Mouse (Mus musculus) liver, embryonic 11.5 days (tissue): ENCODE results near the gene Ccdc124. TPM values are rescaled to one million over a fixed set of nuclear protein-coding genes. Genes with fewer than 3 reads are reported as not detected.

Experiments used
- ATAC-seq: fragments of 200-750 bp; cut with Nextera tagmentation; replicated peaks from 2 replicates; pipeline ENCODE4 v1.8.0; 2017; ENCODE audit warnings: moderate number of reproducible peaks, mild to moderate bottlenecking, moderate TSS enrichment, moderate library complexity; ENCODE audit not compliant: low FRiP score
- DNase-seq: peaks from one replicate; pipeline ENCODE4 v3.0.0-alpha.2; 2017; ENCODE audit warnings: low spot score
- H3K27ac ChIP-seq: fragments of 300-500 bp; sonication (generic); 2 replicates; pipeline ENCODE4 v1.5.1; 2014; ENCODE audit warnings: mild to moderate bottlenecking, low read depth, low read length, control low read depth
- H3K27me3 ChIP-seq: fragments of 300-500 bp; sonication (generic); replicated peaks from 2 replicates; pipeline ENCODE4 v1.6.1; 2014; ENCODE audit warnings: low read length, mixed read lengths; ENCODE audit not compliant: control insufficient read depth, insufficient read depth
- H3K36me3 ChIP-seq: fragments of 300-500 bp; sonication (generic); 2 replicates; pipeline ENCODE4 v1.6.1; 2014; ENCODE audit warnings: mild to moderate bottlenecking, low read length, moderate library complexity, mixed read lengths; ENCODE audit not compliant: control insufficient read depth, insufficient read depth
- H3K4me1 ChIP-seq: fragments of 300-500 bp; sonication (generic); replicated peaks from 2 replicates; pipeline ENCODE4 v1.6.1; 2014; ENCODE audit warnings: low read length, mixed read lengths; ENCODE audit not compliant: control insufficient read depth, insufficient read depth
- H3K4me2 ChIP-seq: fragments of 300-500 bp; sonication (generic); 2 replicates; pipeline ENCODE4 v1.6.1; 2014; ENCODE audit warnings: mild to moderate bottlenecking, control low read depth, moderate library complexity
- H3K4me3 ChIP-seq: fragments of 300-500 bp; sonication (generic); 2 replicates; pipeline ENCODE4 v1.5.1; 2014; ENCODE audit warnings: low read depth, low read length, control low read depth
- H3K9ac ChIP-seq: fragments of 300-500 bp; sonication (generic); 2 replicates; pipeline ENCODE4 v1.6.1; 2014; ENCODE audit warnings: low read depth, low read length, control low read depth
- H3K9me3 ChIP-seq: fragments of 300-500 bp; sonication (generic); 2 replicates; pipeline ENCODE4 v1.6.1; 2016; ENCODE audit warnings: low read length, inconsistent platforms, mixed read lengths; ENCODE audit not compliant: control insufficient read depth
- WGBS: fragments of 180-500 bp; shearing (Covaris S2); extraction: QIAGEN DNeasy Blood & Tissue Kit; methylation state at CpG from one replicate; pipeline ENCODE4 v1.1.7; 2014; 5-methylcytosine and 5-hydroxymethylcytosine counted together
- polyA plus RNA-seq: library from polyadenylated mRNA; unstranded; fragments of >200 nt; fragmentation: Nextera tagmentation; extraction: Ambion mirVana; gene quantifications from 2 replicates; pipeline ENCODE4 v1.2.1, GENCODE M21; 2014

The Ccdc124 gene
- 110 and 112 TPM in 2 replicates for polyA plus RNA-seq

DNA sequence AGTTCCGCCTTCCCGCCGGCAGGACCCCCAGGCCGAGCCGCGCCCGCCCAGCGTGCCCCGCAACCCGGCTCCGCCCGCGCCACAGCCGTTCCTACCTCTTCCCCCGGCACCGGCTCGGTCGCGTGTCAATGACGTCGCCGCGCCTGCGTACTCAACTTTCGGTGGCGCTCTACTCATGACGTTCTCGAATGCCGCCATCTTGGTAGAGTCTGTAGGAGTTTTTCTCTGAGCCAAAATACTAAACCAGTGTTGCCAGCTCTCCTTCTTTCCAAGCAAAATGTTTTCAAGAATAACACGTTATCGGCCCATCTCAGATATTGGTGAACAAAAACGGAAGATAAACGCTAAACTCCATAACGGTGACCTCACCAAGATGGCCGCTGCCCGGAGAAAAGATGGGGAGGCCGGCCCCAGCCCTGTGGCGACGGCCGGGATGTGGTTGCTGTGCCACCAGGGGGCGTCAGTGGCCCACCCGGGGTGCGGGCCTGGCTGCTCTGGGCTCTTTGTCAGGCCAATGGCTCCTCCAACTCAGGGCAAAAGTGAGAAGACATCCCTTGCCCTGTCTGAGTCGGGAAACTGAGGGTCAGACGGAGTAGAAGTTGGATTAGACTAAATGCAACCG, at the start of gene Ccdc124:
Ccdc124 (minus strand) TSS at position 572 of the 622 bp plus-strand sequence.
- peak within 1 kb of the TSS; percentile 75 for H3K27ac ChIP-seq
- no peaks in the 10 kb centered on the region for H3K36me3 ChIP-seq
- peak within 1 kb of the TSS; percentile 76 for H3K9ac ChIP-seq
- peak within 1 kb of the TSS; percentile 87 for H3K4me3 ChIP-seq
- peak within 1 kb of the TSS; percentile 93 for H3K4me2 ChIP-seq
- H3K27me3 ChIP-seq, result no peaks in the 10 kb centered on the region
- ATAC-seq, result peak; percentile 88
- under 1% methylated on average over 44 of the region's 46 CpGs for WGBS
- DNase-seq, result peak; percentile 95
- H3K4me1 ChIP-seq, result peaks cover 18% of the 10 kb centered on the region
- H3K9me3 ChIP-seq, result no peaks in the 10 kb centered on the region

DNA sequence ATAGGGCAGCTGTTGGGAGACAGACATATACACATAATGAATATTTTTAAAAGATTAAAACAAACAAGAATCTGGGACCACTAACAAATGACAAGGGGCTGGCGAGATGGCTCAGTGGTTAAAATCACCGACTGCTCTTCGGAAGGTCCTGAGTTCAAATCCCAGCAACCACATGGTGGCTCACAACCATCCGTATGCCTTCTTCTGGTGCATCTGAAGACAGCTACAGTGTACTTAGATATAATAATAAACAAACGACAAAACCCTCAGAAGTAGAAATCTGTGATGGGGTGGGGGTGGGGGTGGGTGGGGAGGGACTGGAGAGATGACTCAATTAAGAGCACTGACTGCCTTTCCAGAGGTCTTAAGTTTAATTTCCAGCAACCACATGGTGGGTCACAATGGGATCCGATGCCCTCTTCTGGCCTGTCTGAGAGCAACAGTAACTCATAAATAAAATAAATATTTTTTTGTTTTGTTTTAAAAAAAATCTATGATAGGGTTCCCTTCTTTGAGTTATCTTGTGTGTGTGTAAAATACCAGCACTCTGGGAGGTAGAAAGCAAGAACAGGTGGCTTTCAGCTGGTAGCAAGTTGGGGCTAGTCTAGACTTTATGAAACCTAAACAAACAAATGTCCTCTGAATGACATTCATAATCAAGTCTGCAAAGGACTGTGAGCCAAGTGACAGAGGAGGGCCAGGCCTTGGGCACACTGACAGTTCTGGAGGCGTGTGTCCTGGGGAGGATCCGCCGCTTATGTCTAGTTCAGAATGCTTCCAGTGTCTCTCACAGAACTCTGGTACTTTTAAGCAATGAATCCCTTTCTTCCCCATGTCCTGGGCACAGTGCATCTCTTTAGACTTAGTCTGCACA, 46.6 kb upstream of the Ccdc124 start:
- H3K27me3 ChIP-seq, result no peaks in the 10 kb centered on the region
- no peak overlapping the region for H3K27ac ChIP-seq
- no peak overlapping the region for H3K9ac ChIP-seq
- H3K4me2 ChIP-seq, result no peak overlapping the region
- H3K9me3 ChIP-seq, result no peaks in the 10 kb centered on the region
- 87% methylated on average over 9 of the region's 9 CpGs for WGBS
- DNase-seq (no peak), ATAC-seq (no peak)
- H3K4me1 ChIP-seq, result no peaks in the 10 kb centered on the region
- H3K4me3 ChIP-seq, result no peak overlapping the region
- H3K36me3 ChIP-seq, result peaks cover 25% of the 10 kb centered on the region

DNA sequence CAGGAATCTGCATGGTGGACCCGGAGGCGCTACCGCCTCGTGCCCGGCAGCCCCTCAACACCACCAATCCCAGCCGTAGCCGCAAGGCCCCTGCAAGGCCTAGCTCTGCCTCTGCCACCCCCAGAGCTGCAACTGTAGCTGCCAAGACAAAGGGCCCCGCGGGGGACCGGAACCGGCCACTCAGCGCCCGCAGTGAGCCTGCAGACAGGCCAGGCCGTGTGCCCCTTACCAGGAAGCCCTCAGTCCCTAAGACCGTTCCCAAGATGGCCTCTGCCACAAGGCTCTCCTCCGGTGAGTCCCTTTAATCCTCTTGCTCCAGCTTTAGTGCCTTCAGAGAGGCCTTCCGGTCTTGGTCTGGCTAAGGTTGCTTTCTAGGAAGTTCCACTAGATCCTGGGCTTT, 41.0 kb upstream of the Ccdc124 start:
- Histone ChIP-seq H3K9ac (no peak overlapping the region), H3K4me2 (no peak overlapping the region), H3K27ac (no peak overlapping the region), H3K27me3 (no peaks in the 10 kb centered on the region), H3K36me3 (peaks cover 63% of the 10 kb centered on the region), H3K4me1 (no peaks in the 10 kb centered on the region), H3K4me3 (no peak overlapping the region), H3K9me3 (no peaks in the 10 kb centered on the region)
- DNase-seq, result no peak
- WGBS, result 93% methylated on average over 17 of the region's 17 CpGs
- ATAC-seq, result no peak

DNA sequence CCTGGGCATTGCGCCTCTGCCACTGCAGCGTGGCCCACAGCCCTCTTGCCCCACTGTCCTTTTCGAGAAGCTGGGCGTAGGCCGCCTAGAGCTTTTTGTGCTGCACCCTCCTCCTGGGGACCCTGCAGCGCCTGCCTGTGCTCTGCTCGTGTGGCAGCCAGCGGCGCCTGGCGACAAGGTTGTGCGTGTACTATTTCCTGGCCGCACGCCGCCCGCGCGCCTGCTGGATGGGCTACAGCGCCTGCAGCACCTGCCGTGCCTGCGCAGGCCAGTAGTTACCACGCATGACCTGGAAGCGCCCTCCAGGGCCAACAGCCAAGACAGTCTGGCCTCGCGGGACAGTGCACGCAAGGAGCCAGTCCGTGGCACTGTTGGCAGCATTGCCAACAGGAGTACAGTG, 39.8 kb upstream of the Ccdc124 start:
- no peak overlapping the region for H3K27ac ChIP-seq
- no peaks in the 10 kb centered on the region for H3K9me3 ChIP-seq
- H3K27me3 ChIP-seq, result no peaks in the 10 kb centered on the region
- no peak overlapping the region for H3K4me2 ChIP-seq
- no peaks in the 10 kb centered on the region for H3K4me1 ChIP-seq
- ATAC-seq (no peak), DNase-seq (no peak)
- H3K9ac ChIP-seq, result no peak overlapping the region
- 94% methylated on average over 26 of the region's 26 CpGs for WGBS
- peaks cover 57% of the 10 kb centered on the region for H3K36me3 ChIP-seq
- H3K4me3 ChIP-seq, result no peak overlapping the region

DNA sequence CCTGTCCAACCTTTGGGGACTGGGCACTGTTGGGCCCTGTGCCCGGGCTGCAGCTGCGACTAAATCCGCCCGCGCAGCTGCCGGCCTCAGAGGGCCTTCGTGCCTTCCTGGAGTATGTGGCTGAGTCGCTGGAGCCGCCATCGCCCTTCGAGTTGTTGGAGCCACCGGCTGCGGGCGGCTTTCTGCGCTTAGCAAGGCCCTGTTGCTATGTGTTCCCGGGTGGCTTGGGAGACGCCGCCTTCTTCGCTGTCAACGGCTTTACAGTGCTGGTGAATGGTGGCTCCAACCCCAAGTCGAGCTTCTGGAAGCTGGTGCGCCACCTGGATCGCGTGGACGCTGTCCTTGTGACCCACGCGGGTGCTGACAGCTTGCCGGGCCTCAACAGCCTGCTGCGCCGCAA, 39.2 kb upstream of the Ccdc124 start:
- Histone ChIP-seq H3K27me3 (no peaks in the 10 kb centered on the region), H3K4me2 (no peak overlapping the region), H3K36me3 (peaks cover 57% of the 10 kb centered on the region), H3K4me1 (no peaks in the 10 kb centered on the region), H3K9ac (no peak overlapping the region), H3K4me3 (no peak overlapping the region), H3K9me3 (no peaks in the 10 kb centered on the region), H3K27ac (no peak overlapping the region)
- no peak for DNase-seq
- WGBS, result 95% methylated on average over 30 of the region's 30 CpGs
- no peak for ATAC-seq

DNA sequence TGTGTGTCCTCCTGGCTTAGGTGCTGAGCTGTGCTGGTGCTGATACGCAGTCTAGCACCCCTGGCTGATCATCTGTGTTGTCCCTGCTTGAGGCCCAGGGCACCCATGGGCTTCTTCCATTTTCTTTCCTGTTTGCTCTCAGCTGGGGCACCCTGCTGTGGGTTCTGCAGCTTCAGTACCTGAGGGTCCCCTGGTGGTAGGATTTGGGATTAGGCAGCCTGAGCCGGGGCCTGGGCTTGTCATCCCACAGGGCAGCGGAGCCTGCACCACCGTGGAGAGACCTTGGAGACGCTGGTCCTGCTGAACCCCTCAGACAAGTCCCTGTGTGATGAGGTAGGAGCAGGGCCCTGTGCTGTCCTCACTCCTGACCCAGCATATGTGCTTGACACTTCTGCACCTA, 37.9 kb upstream of the Ccdc124 start:
- Histone ChIP-seq H3K36me3 (peaks cover 51% of the 10 kb centered on the region), H3K4me2 (no peak overlapping the region), H3K4me1 (peaks cover 12% of the 10 kb centered on the region), H3K4me3 (no peak overlapping the region), H3K9ac (no peak overlapping the region), H3K27me3 (no peaks in the 10 kb centered on the region), H3K9me3 (no peaks in the 10 kb centered on the region), H3K27ac (no peak overlapping the region)
- WGBS, result 86% methylated on average over 5 of the region's 5 CpGs
- ATAC-seq (no peak), DNase-seq (no peak)

DNA sequence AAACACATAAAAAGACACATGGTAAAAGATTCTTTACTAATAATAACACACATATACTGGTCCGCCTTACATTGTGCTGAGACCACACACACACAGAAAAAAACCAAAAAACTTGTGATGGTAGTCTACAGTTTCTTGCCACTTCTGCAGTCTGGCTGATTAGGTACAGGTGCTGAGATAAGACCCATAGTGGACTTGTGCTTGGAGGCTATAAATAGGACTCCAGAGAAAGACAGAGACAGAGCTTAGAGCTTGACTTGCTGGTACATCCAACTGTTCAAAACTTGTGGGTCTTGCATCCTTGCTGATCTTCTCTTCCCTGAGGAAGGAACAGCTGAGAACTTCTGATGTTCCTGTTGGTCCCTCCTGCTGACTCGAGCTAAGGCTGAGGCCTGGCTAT, 33.8 kb upstream of the Ccdc124 start:
- Histone ChIP-seq H3K4me1 (peaks cover 12% of the 10 kb centered on the region), H3K4me2 (peak overlapping the region; percentile 82), H3K27ac (no peak overlapping the region), H3K36me3 (peaks cover 16% of the 10 kb centered on the region), H3K9me3 (no peaks in the 10 kb centered on the region), H3K4me3 (0 out of 2 replicates have a peak overlapping the region, but pooled peaks have one; percentile 11), H3K9ac (no peak overlapping the region), H3K27me3 (no peaks in the 10 kb centered on the region)
- 73% methylated on average over 2 of the region's 2 CpGs for WGBS
- DNase-seq, result no peak
- 0 out of 2 replicates have a peak, but pooled peaks have one; percentile 11 for ATAC-seq

DNA sequence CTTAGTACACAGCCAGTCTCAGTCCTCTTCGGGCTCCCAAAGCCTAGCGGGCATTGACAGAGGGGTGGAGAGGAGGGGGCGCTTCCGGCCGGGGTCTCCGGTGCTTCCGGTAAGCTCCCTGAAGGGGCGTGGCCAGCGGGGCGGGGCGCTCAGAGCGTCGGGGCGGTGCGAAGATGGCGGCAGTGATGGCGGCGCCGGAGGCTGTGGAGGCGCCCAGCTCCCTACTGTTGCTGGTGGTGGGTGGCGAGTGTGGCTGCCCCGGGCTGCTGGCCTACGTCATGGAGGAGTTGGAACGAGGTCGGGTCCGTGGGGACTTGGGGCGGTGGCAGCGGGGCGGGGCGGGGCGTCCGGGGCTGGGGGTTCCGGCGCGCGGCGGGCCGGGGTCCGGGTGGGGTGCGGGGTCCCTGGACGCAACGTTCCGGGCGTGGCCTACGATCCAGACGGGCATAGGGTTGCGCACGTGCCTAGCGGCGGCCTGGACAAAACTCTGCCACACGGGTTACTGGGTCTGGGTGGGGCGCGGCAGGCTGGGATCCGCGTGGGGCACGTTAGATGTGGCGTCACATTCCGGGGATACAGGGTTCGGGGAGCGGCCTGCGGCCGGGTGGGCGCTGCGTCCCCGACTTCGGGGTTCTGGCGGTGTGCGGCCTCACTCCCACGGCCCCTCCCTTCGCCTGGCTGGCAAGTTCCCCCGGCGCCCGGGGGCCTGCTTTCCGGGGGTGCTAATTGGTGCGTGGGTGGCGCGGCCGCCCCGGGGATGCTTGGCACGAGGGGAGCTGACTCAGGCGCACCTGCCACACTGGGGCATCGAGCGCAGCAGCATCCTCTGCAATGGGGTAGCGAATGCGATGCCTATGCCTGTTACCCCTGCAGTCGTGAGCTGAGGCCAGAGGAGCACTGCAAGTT, 32.3 kb upstream of the Ccdc124 start, which contains the start of gene Map1s:
Map1s (plus strand) TSS at position 102 of the 906 bp plus-strand sequence.
- Histone ChIP-seq H3K9me3 (no peaks in the 10 kb centered on the region), H3K4me2 (peak within 1 kb of the TSS; percentile 82), H3K4me1 (peaks cover 12% of the 10 kb centered on the region), H3K4me3 (peak within 1 kb of the TSS; percentile 63), H3K36me3 (peaks cover 2% of the 10 kb centered on the region; the same call in 1 of the 2 replicates), H3K27ac (peak within 1 kb of the TSS; percentile 90), H3K9ac (peak within 1 kb of the TSS; percentile 84), H3K27me3 (no peaks in the 10 kb centered on the region)
- DNase-seq, result peak; percentile 88
- ATAC-seq, result peak; percentile 84
- WGBS, result under 1% methylated on average over 84 of the region's 86 CpGs
